Mouse (Mus musculus): ENCODE measurements around the gene Klf15.

The Klf15 gene

GRCm38 (mm10) chr6:90463890-90464421, 1.6 kb downstream of the Klf15 start:
- in situ Hi-C loops (cut with MboI, MseI), result no loop called here

GRCm38 (mm10) chr6:90465028-90465640, 2.8 kb downstream of the Klf15 start:
- in situ Hi-C loops (cut with MboI, MseI), result no loop called here

GRCm38 (mm10) chr6:90466079-90466478, 3.7 kb downstream of the Klf15 start:
- in situ Hi-C loops (cut with MboI, MseI), result no loop called here

GRCm38 (mm10) chr6:90466847-90467410, 4.6 kb downstream of the Klf15 start:
- in situ Hi-C loops (cut with MboI, MseI), result no loop called here

GRCm38 (mm10) chr6:90468216-90468615, 5.8 kb downstream of the Klf15 start:
- in situ Hi-C loops (cut with MboI, MseI), result no loop called here

- in situ Hi-C loops (cut with MboI, MseI), result no loop called here
These were observed 6.7 kb downstream of the Klf15 start for GRCm38 (mm10) chr6:90469041-90469440.

GRCm38 (mm10) chr6:90470255-90470654, 7.9 kb downstream of the Klf15 start:
- in situ Hi-C loops (cut with MboI, MseI), result no loop called here

GRCm38 (mm10) chr6:90470947-90471541, 8.7 kb downstream of the Klf15 start:
- in situ Hi-C loops (cut with MboI, MseI), result no loop called here

GRCm38 (mm10) chr6:90472079-90472478, 9.7 kb downstream of the Klf15 start:
- in situ Hi-C loops (cut with MboI, MseI), result no loop called here

- in situ Hi-C loops (cut with MboI, MseI), result no loop called here
These were observed 10.3 kb downstream of the Klf15 start for GRCm38 (mm10) chr6:90472697-90473096.

- in situ Hi-C loops (cut with MboI, MseI), result no loop called here
These were observed 11.4 kb downstream of the Klf15 start for GRCm38 (mm10) chr6:90473630-90474360.

- in situ Hi-C loops (cut with MboI, MseI), result no loop called here
These were observed 12.0 kb downstream of the Klf15 start for GRCm38 (mm10) chr6:90474361-90474750.

- in situ Hi-C loops (cut with MboI, MseI), result no loop called here
These were observed 12.9 kb downstream of the Klf15 start for GRCm38 (mm10) chr6:90475176-90475853.

GRCm38 (mm10) chr6:90475854-90476212, 13.5 kb downstream of the Klf15 start:
- in situ Hi-C loops (cut with MboI, MseI), result no loop called here

- in situ Hi-C loops (cut with MboI, MseI), result no loop called here
These were observed 14.7 kb downstream of the Klf15 start for GRCm38 (mm10) chr6:90476941-90477518.

- in situ Hi-C loops (cut with MboI, MseI), result no loop called here
These were observed 21.9 kb downstream of the Klf15 start for GRCm38 (mm10) chr6:90484249-90484648.

- in situ Hi-C loops (cut with MboI, MseI), result no loop called here
These were observed 22.5 kb downstream of the Klf15 start for GRCm38 (mm10) chr6:90484876-90485275.

GRCm38 (mm10) chr6:90486176-90486921, 24.0 kb downstream of the Klf15 start, which contains the start of gene Aldh1l1:
Gene Aldh1l1 (plus strand): TSS chr6:90486427.
- in situ Hi-C loops (cut with MboI, MseI), result no loop called here

GRCm38 (mm10) chr6:90487531-90487930, 25.2 kb downstream of the Klf15 start:
- in situ Hi-C loops (cut with MboI, MseI), result no loop called here

GRCm38 (mm10) chr6:90489532-90489931, 27.2 kb downstream of the Klf15 start:
- in situ Hi-C loops (cut with MboI, MseI), result no loop called here

- in situ Hi-C loops (cut with MboI, MseI), result no loop called here
These were observed 28.6 kb downstream of the Klf15 start for GRCm38 (mm10) chr6:90490976-90491375.
